In genomic region chr11:62648591-62649391, GRCm38 (mm10) we compare ENCODE assay signal across 8 mouse cellular contexts. TPM values are rescaled to one million over a fixed set of nuclear protein-coding genes. Genes with fewer than 3 reads are reported as not detected.
DNase-seq lines count a peak whose midpoint lies in the region; ATAC-seq lines count a peak whose summit lies in the region.

Mmgt2 (plus strand) TSS chr11:62648664.

- peak within 1 kb of the TSS; percentile 91 for H3K4me2 ChIP-seq in intestine, embryonic 14.5 days (ENCODE audit: low read length)

- H3K27me3 ChIP-seq in intestine, embryonic 14.5 days (replicated peaks; ENCODE audit: control insufficient read depth, insufficient read depth, low read length): no peaks in the 10 kb centered on the region

- peaks cover 29% of the 10 kb centered on the region for H3K4me1 ChIP-seq in intestine, embryonic 14.5 days (replicated peaks; ENCODE audit: control insufficient read depth, insufficient read depth, low read length)

- peak; percentile 93 for ATAC-seq in intestine, embryonic 14.5 days (replicated peaks; ENCODE audit: low FRiP score, low TSS enrichment, low read depth)

- H3K36me3 ChIP-seq in intestine, embryonic 14.5 days (ENCODE audit: control insufficient read depth, insufficient read depth, low read length): peaks cover 13% of the 10 kb centered on the region; the same call in 1 of the 2 replicates

- WGBS in intestine, embryonic 14.5 days: under 1% methylated on average over 37 of the region's 53 CpGs

- H3K9ac ChIP-seq in intestine, embryonic 14.5 days (ENCODE audit: low read length): peak within 1 kb of the TSS; percentile 81

- no peaks in the 10 kb centered on the region for H3K9me3 ChIP-seq in intestine, embryonic 14.5 days (ENCODE audit: control insufficient read depth, low read length)

- H3K4me3 ChIP-seq in intestine, embryonic 14.5 days (ENCODE audit: low read depth, low read length): peak within 1 kb of the TSS; percentile 67

- intact Hi-C loops in left cerebral cortex, postnatal 25 days (cut with DNase I): loop anchor here (2.0 kb wide), 1 partner anchor 36 kb away; no protein-coding TSS in a partner anchor

- peak; percentile 96 for DNase-seq in adrenal gland, adult 2 months
- DNase-seq in embryo, embryonic 11 days: peak; percentile 98
- DNase-seq in gastrocnemius, postnatal 25 days: peak; percentile 93
- peak; percentile 99 for DNase-seq in intestine, embryonic 14.5 days (ENCODE audit: low spot score)
- peak; percentile 84 to 87 for DNase-seq in left cerebral cortex, postnatal 25 days (ENCODE audit: low spot score in 2 of 2)
- DNase-seq in mesoderm, embryonic 11.5 days (ENCODE audit: low read depth, low spot score): peak; percentile 95
- DNase-seq in right cerebral cortex, postnatal 25 days: peak; percentile 87
- DNase-seq in urinary bladder, postnatal 4 days (ENCODE audit: low spot score in 2 of 2): peak; percentile 95 to 97

- peak within 1 kb of the TSS; percentile 90 for H3K27ac ChIP-seq in intestine, embryonic 14.5 days (ENCODE audit: low read depth)

RNA-seq across cellular contexts. Expression of gene Mmgt2, which starts in this region (rescaled TPM):
- total RNA-seq in adrenal gland, adult 2 months (2021): 10 to 100 TPM; 34.5 to 47.3 TPM
- polyA plus RNA-seq in adrenal gland, adult 2 months (2012; rRNA removed): 87.2 and 88.1 TPM in 2 replicates
- total RNA-seq in gastrocnemius, postnatal 25 days (2021): 1 to 10 TPM; 2.8 to 4.2 TPM
- polyA plus RNA-seq in intestine, embryonic 14.5 days (2014; fragmentation: Nextera tagmentation; extraction: Ambion mirVana): 56.7 and 57.4 TPM in 2 replicates
- 10 to 100 TPM; 18.4 to 20.2 TPM for total RNA-seq in left cerebral cortex, postnatal 25 days (2021)

Comparison
In these comparisons a context has a peak if more than half of its experiments do, and no peak if none do; other contexts are left out.
1. Peak in every context shown above with its lines: DNase-seq, ATAC-seq, H3K4me3 ChIP-seq and H3K27ac ChIP-seq.